Mouse (Mus musculus) myocyte (in vitro differentiated cells): ENCODE data around the gene Hba-a2. TPM values are rescaled to one million over a fixed set of nuclear protein-coding genes. Genes with fewer than 3 reads are reported as not detected.
"Not testable (repeated sequence)": the region's sequence is repeated elsewhere in the genome, so short reads cannot be mapped to it uniquely, and the experiment has no call there.

Experiments
- H3K27me3 ChIP-seq: one replicate; pipeline ENCODE4 v1.6.1; 2011; ENCODE audit not compliant: control insufficient read depth, insufficient read depth, insufficient read length
- H3K36me3 ChIP-seq: one replicate; pipeline ENCODE4 v1.6.1; 2011; ENCODE audit not compliant: control insufficient read depth, insufficient read depth
- H3K4me2 ChIP-seq: one replicate; pipeline ENCODE4 v1.6.1; 2011; ENCODE audit warnings: low read depth, control low read depth
- H3K4me3 ChIP-seq: one replicate; pipeline ENCODE4 v1.5.1; 2011; ENCODE audit warnings: mild to moderate bottlenecking, control low read depth, moderate library complexity
- H3K79me2 ChIP-seq: one replicate; pipeline ENCODE4 v1.6.1; 2011; ENCODE audit not compliant: control insufficient read depth, insufficient read depth
- H3ac ChIP-seq: one replicate; pipeline ENCODE4 v1.6.1; 2011; ENCODE audit not compliant: control insufficient read depth, insufficient read length
- CEBPB ChIP-seq: IDR thresholded peaks from 2 replicates; pipeline ENCODE4 v1.6.1; 2011; ENCODE audit warnings: mild to moderate bottlenecking, moderate library complexity; ENCODE audit not compliant: poor library complexity, insufficient read depth, severe bottlenecking
- E2F4 ChIP-seq: IDR thresholded peaks from one replicate; pipeline ENCODE4 v1.6.1; 2011; ENCODE audit warnings: mild to moderate bottlenecking, control low read depth, moderate library complexity; ENCODE audit not compliant: insufficient read depth
- MAX ChIP-seq: IDR thresholded peaks from one replicate; pipeline ENCODE4 v1.6.1; 2011; ENCODE audit warnings: low read depth, mild to moderate bottlenecking, control low read depth
- MYOD1 ChIP-seq, 3 experiments: IDR thresholded peaks; one replicate each; pipeline ENCODE4 v1.6.1; 2011; ENCODE audit warnings: control low read depth in 2 of 3, low read depth in 2 of 3, mild to moderate bottlenecking in 2 of 3, moderate library complexity in 1 of 3; ENCODE audit not compliant: insufficient read length in 2 of 3, control insufficient read depth in 1 of 3
- MYOG ChIP-seq, 3 experiments: IDR thresholded peaks; one replicate each; pipeline ENCODE4 v1.6.1; 2011; ENCODE audit warnings: control low read depth in 2 of 3, low read depth in 2 of 3, mild to moderate bottlenecking in 2 of 3; ENCODE audit not compliant: insufficient read length in 2 of 3, control insufficient read depth in 1 of 3, insufficient read depth in 1 of 3
- POLR2A ChIP-seq: IDR thresholded peaks from one replicate; pipeline ENCODE4 v1.6.1; 2011; ENCODE audit warnings: low read depth, mild to moderate bottlenecking, control low read depth, moderate library complexity; ENCODE audit not compliant: insufficient read length
- POLR2AphosphoS2 ChIP-seq: IDR thresholded peaks from one replicate; pipeline ENCODE4 v1.6.1; 2011; ENCODE audit warnings: low read depth, control low read depth; ENCODE audit not compliant: insufficient read length
- REST ChIP-seq: IDR thresholded peaks from one replicate; pipeline ENCODE4 v1.6.1; 2011; ENCODE audit warnings: mild to moderate bottlenecking, control low read depth, moderate library complexity; ENCODE audit not compliant: insufficient read depth, insufficient read length
- SRF ChIP-seq: IDR thresholded peaks from one replicate; pipeline ENCODE4 v1.6.1; 2011; ENCODE audit warnings: low read depth; ENCODE audit not compliant: control insufficient read depth, insufficient read length
- TCF12 ChIP-seq: IDR thresholded peaks from one replicate; pipeline ENCODE4 v1.6.1; 2011; ENCODE audit warnings: mild to moderate bottlenecking, control low read depth; ENCODE audit not compliant: poor library complexity, insufficient read depth, severe bottlenecking
- TCF3 ChIP-seq: IDR thresholded peaks from one replicate; pipeline ENCODE4 v1.6.1; 2011; ENCODE audit warnings: low read depth, control low read depth; ENCODE audit not compliant: insufficient read length
- USF1 ChIP-seq: IDR thresholded peaks from one replicate; pipeline ENCODE4 v1.6.1; 2011; ENCODE audit warnings: low read depth, mild to moderate bottlenecking, control low read depth, moderate library complexity
- polyA plus RNA-seq: library from polyadenylated mRNA; unstranded; fragments of >200 nt; fragmentation: generic; extraction: Trizol; gene quantifications from one replicate; pipeline ENCODE4 v1.2.1, GENCODE M21; 2012; ENCODE audit warnings: missing spikeins

The Hba-a2 gene
- polyA plus RNA-seq: not detected

- H3K27me3 ChIP-seq, H3K4me2 ChIP-seq, H3K36me3 ChIP-seq, H3K79me2 ChIP-seq, H3K4me3 ChIP-seq, H3ac ChIP-seq: not testable (repeated sequence)
Observed at GRCm38 (mm10) chr11:32296203-32296602, at the start of gene Hba-a2. TSS of gene Hba-a2 (plus strand) at chr11:32296489.

- Histone ChIP-seq H3ac (no peak overlapping the region), H3K27me3 (no peaks in the 10 kb centered on the region), H3K4me3 (no peak overlapping the region), H3K36me3 (peaks cover 35% of the 10 kb centered on the region), H3K79me2 (no peaks in the 10 kb centered on the region), H3K4me2 (no peak overlapping the region)
- TF ChIP-seq TCF12 (no peak), USF1 (no peak), SRF (no peak), POLR2A (no peak), REST (no peak), TCF3 (no peak), CEBPB (no peak), MAX (no peak), MYOD1 (IDR thresholded peaks at IDR 0.05; ENCODE audit: control insufficient read depth in 1 of 3, insufficient read length in 2 of 3, low read depth in 2 of 3) (no peak), E2F4 (no peak), MYOG (IDR thresholded peaks at IDR 0.05; ENCODE audit: control insufficient read depth in 1 of 3, insufficient read depth in 1 of 3, insufficient read length in 2 of 3, low read depth in 2 of 3) (no peak), POLR2AphosphoS2 (no peak)
Observed at GRCm38 (mm10) chr11:32247068-32247467, 49.2 kb upstream of the Hba-a2 start.

GRCm38 (mm10) chr11:32248350-32248749 is 47.9 kb upstream of the Hba-a2 start:
- H3K4me3 ChIP-seq: no peak overlapping the region
- H3K79me2 ChIP-seq: no peaks in the 10 kb centered on the region
- TF ChIP-seq TCF3: no peak
- no peak for TF ChIP-seq USF1
- no peak for TF ChIP-seq REST
- no peak for TF ChIP-seq SRF
- TF ChIP-seq TCF12: no peak
- TF ChIP-seq MYOD1 (IDR thresholded peaks at IDR 0.05; ENCODE audit: control insufficient read depth in 1 of 3, insufficient read length in 2 of 3, low read depth in 2 of 3): no peak
- no peak for TF ChIP-seq MYOG (IDR thresholded peaks at IDR 0.05; ENCODE audit: control insufficient read depth in 1 of 3, insufficient read depth in 1 of 3, insufficient read length in 2 of 3, low read depth in 2 of 3)
- no peak for TF ChIP-seq POLR2A
- TF ChIP-seq POLR2AphosphoS2: no peak
- no peak for TF ChIP-seq E2F4
- TF ChIP-seq MAX: no peak
- no peak for TF ChIP-seq CEBPB
- H3K27me3 ChIP-seq: no peaks in the 10 kb centered on the region
- no peak overlapping the region for H3K4me2 ChIP-seq
- H3K36me3 ChIP-seq: peaks cover 40% of the 10 kb centered on the region
- no peak overlapping the region for H3ac ChIP-seq

GRCm38 (mm10) chr11:32250880-32251763 is 45.2 kb upstream of the Hba-a2 start:
- TF ChIP-seq MYOD1 (IDR thresholded peaks at IDR 0.05; ENCODE audit: control insufficient read depth in 1 of 3, insufficient read length in 2 of 3, low read depth in 2 of 3): peak in 1 of 3 experiments; percentile 64
- no peak for TF ChIP-seq USF1
- TF ChIP-seq MYOG (IDR thresholded peaks at IDR 0.05; ENCODE audit: control insufficient read depth in 1 of 3, insufficient read depth in 1 of 3, insufficient read length in 2 of 3, low read depth in 2 of 3): peak in 1 of 3 experiments; percentile 21
- TF ChIP-seq E2F4: no peak
- no peak for TF ChIP-seq POLR2A
- TF ChIP-seq TCF12: no peak
- TF ChIP-seq MAX: no peak
- TF ChIP-seq CEBPB: no peak
- TF ChIP-seq REST: no peak
- Histone ChIP-seq H3K36me3 (peaks cover 40% of the 10 kb centered on the region), H3K79me2 (no peaks in the 10 kb centered on the region), H3K27me3 (no peaks in the 10 kb centered on the region), H3ac (no peak overlapping the region), H3K4me2 (peak overlapping the region; percentile 54), H3K4me3 (no peak overlapping the region)

GRCm38 (mm10) chr11:32253121-32253520 is 43.2 kb upstream of the Hba-a2 start:
- no peak overlapping the region for H3K4me3 ChIP-seq
- no peaks in the 10 kb centered on the region for H3K27me3 ChIP-seq
- H3K36me3 ChIP-seq: peaks cover 31% of the 10 kb centered on the region
- no peak overlapping the region for H3K4me2 ChIP-seq
- no peak for TF ChIP-seq TCF3
- TF ChIP-seq MAX: no peak
- TF ChIP-seq E2F4: no peak
- TF ChIP-seq MYOG (IDR thresholded peaks at IDR 0.05; ENCODE audit: control insufficient read depth in 1 of 3, insufficient read depth in 1 of 3, insufficient read length in 2 of 3, low read depth in 2 of 3): peak; percentile 22 to 77 (median 41)
- no peak for TF ChIP-seq SRF
- peak in 2 of 3 experiments; percentile 74 to 87 for TF ChIP-seq MYOD1 (IDR thresholded peaks at IDR 0.05; ENCODE audit: control insufficient read depth in 1 of 3, insufficient read length in 2 of 3, low read depth in 2 of 3)
- no peak for TF ChIP-seq CEBPB
- TF ChIP-seq POLR2A: no peak
- no peak for TF ChIP-seq POLR2AphosphoS2
- TF ChIP-seq REST: no peak
- peak; percentile 41 for TF ChIP-seq TCF12
- no peak for TF ChIP-seq USF1
- no peaks in the 10 kb centered on the region for H3K79me2 ChIP-seq
- no peak overlapping the region for H3ac ChIP-seq
